Mouse (Mus musculus) kidney, postnatal 25 days (tissue): Measurements from ENCODE around the gene Dnm3.

Experiments used
- DNase-seq, 2 experiments: peaks; one replicate each; pipeline ENCODE4 v3.0.0; 2021; ENCODE audit warnings: mixed read lengths in 2 of 2

The Dnm3 gene

DNA sequence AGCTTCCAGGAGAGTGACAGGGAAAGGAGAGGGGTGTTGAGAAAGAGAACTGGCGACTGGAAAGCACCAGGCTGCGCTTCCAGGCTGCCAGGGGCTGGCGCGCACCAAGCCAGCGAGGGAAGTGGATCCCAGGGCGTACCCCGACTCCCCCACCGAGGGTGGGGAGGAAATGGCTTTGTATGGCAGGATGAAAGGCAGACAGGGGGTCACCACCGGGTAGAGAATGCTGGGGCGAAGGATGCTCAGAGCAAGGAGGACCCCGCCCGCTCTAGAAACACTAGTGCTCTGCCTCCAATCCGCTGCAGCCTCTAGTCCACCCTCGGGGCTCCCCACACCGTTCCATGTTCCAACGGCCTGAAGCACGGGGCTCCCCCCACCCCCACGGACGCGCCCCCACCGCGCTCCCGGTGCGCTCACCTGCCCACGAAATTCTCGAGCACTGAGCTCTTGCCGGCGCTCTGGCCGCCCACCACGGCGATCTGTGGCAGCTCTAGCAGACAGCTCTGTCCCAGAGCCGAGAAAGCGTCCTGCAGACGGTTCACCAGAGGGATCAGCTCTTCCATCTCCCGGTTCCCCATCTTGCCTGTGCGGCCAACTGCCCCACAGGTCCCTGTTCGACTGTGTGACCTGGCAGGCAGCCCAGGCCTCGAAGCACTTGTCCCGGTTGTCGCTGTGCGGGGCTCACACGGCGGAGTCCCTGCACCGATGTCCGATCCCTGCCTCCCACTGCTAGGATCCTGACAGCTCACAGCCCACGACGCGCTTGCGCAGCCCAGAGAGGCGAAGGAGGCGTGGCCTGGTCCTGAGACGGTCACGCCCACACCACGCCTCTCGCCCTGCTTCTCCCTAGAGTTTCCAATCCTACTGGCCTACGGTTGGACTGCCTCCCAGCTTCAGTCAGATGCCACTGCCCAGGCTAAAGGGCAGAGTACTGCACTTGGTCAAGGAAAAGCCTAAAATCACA, at the start of gene Dnm3:
Gene Dnm3, minus strand, starts transcription at position 789 of the 964 bp plus-strand sequence.
- peak; percentile 96 to 97 for DNase-seq

DNA sequence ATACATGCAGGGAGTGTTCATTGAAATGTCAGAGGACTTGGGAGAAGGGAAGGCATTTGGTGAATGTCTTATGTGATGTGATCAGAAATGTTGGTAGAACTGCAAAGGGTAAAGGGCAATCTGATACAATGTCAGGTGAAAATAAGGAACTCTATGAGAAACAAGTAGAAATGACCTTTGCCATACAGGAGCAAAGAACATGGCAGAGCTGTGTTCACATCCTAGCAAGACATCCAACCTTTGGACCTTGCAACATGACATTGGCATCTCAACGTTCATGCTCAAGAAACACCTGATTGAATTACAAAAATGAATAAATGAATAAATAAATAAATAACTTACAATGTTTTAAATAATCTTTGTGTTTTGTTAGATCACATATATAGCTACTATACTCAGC, 37.3 kb upstream of the Dnm3 start:
- no peak for DNase-seq

DNA sequence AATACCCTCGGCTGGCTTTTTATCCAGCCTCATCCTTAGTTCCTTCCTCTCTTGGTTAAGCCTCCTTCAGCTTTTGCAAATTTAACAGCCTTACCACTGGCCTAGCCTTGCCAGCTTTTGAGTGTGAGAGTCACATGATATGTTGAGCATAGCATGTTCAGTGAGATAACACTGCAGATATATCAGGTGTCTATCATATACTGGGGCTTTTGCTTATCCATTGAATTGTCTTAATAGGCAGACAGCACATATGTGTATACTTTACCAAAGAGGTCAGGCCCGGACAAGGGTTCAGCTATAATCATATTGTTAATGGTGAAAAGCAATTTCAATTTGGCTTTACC, 32.2 kb upstream of the Dnm3 start:
- no peak for DNase-seq

DNA sequence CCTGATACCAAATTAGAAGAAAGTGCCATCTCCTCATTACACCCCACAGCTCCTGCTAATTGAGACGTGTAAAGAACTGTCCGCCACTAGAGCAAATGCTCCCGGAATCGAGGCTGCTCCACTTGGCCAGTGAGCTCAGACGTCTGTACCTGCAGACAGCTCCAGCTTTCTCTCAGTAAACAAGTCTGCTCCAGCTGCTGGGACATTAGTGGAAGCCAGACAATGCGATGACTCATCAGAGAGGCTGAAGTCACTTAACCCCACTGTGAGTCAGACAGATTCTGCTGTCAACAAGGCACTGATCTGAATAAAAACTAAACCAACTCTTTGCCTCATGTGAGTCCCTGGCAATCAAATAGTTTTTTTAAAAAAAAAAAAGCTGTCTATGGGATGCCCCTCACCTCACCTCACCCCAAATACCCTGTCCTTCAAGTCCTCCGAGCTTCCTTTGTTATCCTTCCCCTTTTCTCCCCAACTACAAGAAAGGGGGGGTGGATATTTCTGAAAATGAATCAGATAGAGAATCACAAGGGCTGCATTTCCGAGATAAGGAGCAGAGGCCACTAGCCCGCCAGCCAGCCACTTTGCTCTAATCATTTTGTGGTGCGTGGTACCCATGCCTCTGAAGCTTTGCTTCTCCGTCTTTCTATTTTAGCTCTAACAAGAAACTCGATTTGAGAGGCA, 31.6 kb upstream of the Dnm3 start:
- peak; percentile 3 to 48 for DNase-seq

DNA sequence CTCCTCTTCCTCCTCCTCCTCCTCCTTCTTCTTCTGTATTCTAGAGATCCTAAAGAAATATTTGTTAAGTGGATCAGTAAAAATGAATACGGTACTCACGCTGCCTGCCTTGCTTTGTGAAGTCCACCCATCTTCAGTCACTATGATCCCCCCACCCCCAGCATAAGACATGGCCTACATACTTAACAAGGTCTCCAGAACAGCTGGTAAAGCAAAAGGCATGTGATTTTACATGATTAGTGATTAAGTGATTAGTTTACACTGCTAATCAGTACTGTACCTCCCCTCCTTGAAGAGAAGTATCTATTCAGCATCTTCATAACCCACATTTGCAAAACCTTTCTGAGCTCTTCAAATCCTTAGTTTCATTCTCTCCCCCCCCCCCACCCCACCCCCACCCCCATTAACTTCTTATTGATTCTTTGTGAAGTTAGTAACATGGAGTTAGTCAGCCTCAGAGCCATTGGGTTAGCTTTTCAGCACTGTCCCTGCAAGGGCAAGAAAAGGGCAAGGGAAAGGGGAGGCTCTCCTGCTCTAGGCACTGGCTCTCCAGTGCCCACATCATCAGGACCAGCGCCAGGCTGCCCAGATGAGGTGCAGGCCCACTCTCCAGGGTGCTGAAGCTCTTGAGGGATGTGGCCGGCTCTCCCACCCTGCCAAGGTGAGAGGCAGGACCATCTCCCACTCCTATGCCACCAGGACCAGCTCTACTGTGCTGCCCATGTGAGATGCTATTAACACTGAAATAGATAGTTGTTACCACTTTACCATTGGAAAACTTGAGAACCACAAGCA, 30.6 kb upstream of the Dnm3 start:
- no peak for DNase-seq

DNA sequence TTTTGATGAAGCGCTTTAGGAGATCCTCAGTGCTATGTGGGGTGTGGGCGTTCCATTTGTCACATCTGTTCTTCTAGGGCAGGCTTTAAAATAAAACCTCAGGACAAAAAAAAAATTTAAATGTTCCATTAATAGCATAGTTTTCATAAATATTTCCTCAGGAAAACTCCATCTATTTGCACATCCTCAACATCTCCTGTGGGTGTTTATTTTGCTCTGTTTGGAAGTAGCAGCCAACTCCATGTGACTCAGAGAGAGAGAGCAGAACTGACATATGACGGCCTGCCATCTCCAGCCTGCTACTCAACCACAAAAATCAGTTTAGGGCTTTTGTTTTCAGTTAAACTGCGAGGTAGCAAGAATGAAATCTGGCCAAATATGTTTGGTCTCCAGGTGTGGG, 28.7 kb upstream of the Dnm3 start:
- no peak for DNase-seq

DNA sequence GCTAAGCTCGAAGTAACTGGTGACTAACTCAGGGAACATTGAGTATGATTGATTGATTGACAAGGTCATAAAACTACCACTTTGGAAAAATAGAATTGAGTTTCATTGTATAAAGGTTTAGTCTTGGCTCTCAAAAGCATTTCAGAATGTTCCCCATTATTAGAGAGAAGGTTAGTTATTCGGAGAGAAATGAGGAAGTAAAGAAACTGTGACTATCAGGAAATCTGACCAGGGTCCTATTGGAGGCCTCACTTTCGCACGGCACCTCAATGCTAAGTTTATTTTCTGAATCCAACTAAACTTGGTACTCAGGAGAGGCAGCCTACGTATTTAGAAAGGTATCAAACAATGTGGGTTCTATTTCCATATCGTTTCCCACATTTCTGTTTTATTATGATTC, 27.8 kb upstream of the Dnm3 start:
- DNase-seq: no peak

DNA sequence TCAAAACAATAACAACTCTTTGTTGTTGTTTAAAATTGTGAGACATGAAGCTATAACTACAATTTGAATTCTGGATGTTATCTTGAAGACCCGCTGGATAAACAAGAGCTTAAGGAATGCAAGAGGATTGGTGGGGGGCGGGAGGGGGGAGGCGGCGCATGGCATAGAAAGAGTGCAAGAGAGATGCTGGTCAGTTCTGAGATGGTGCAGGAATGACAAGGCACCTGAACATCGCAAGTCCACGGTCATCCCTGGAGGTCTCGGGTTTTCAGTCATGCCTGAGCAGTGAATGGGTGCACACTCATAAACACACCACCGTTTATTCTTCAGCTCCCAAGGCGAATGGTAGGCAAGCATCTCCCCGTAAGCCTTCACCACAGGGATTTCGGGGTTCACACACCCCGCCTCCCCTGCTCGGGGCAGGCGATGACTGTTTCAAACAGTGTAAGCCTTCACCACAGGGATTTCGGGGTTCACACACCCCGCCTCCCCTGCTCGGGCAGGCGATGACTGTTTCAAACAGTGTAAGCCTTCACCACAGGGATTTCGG, 1.2 kb downstream of the Dnm3 start:
- no peak for DNase-seq

DNA sequence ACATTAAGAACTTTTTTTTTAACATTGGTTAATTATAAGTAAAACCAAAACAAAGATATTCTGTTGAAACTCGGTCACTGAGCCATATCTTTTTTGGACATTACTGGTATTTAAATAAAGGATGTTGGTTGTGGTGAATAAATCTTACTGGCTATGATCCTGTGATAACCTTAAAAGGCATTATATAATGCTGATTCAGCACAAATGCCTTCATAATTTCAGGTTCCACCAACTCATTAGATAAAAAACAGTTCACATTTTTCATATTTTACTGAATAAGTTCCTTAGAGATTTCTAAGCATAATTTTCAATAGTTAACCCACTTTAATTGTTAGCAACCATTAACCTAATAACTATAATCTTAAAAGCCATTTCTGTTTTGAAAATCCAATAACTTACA, 4.9 kb downstream of the Dnm3 start:
- DNase-seq: no peak

DNA sequence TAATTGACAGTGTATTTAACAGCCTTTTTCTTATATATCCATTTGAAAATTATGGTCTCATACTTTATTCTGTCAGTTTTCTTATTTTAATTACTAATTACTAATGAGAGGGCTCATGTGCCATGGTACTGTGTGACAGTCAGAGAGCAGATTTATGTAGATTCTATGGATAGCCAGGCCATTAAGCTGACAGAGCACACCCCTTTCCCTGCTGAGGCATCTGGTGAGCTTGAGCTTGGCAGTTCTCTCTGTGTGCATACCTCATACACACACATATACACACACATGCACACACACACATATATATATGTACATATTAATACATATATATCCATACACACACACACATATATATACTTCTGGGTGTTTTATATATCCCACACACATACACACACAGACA, 6.7 kb downstream of the Dnm3 start:
- DNase-seq: no peak

DNA sequence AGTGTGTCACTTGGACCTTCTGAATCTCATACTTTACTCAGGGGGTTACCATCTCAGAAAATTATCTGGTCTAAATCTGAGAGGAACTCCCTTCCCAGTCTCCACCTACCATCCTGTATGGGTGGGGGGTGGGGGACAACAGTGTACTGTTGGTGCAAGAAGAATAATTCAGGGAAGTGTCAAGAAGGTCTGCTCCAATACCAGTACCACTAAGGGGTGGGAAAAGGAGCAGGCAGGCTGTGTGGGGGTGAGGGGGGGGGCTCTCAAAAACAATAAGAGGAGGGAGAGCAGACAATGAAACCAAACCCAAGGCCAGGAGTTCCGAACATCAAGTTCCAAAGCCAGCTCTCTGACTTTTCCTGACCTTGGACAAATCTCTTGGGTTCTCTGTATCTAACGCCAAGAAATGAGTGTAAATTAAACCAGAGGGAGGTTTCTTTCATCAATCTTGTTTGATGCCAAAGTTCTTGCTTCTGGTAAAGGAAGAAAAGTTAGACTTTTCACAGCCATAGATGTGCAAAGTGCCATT, 8.0 kb downstream of the Dnm3 start:
- peak; percentile 17 to 59 for DNase-seq

DNA sequence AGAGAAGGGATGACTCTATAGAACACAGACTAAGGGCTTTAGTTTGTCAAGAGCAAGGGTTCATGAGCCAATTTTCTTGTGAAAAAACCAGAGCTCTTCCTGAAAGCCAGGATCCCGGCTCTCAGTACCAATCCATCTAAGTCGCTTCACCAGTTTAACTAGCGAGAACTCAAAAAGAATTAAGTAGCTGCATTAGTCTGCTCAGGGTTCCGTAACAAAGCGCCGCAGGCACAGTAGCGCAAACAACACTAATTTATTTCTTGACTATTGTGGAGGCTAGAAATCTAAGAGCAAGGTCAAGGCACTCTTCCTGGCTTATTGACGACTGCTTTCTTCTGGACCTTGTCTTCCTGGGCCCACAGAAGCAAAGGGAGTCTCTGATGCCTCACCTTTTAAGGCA, 14.2 kb downstream of the Dnm3 start:
- DNase-seq: peak; percentile 51 to 69

DNA sequence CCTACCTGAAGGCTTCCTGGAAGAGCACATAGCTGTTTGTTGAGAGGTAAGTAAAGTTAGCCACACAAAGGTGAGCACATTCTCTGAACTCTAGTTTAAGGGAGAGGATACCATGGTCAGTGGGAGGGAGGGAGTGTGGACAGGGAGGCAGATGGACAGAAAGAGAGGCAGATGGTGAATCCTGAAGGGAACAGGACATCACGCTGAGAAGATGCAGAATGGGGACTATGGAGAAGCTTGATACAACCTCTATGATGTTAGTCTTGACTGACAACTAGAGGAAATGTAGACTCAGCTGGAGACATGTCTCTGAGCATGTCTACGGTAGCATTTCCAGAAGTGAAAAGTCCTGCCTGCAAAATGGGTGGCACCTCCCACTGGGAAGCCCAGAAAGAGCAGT, 19.1 kb downstream of the Dnm3 start:
- DNase-seq: no peak

DNA sequence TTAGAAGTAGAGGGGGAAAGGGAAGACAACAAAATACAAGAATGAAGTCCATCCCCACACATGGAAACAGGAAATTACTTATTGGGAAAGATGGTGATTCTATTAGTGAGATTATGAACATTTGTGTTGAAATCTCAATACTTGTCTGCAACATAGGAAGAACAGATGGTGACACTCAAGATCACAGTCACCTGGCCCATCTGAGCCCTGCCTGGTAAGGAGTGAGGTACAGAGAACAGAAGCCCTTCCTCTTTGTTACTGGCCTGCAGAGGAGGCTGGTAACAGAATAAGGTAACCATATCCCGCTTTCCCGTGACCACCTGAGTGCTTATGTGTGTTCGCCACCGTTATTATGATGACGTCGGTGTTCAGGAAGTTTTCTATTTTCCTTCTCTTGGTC, 21.0 kb downstream of the Dnm3 start:
- no peak for DNase-seq

DNA sequence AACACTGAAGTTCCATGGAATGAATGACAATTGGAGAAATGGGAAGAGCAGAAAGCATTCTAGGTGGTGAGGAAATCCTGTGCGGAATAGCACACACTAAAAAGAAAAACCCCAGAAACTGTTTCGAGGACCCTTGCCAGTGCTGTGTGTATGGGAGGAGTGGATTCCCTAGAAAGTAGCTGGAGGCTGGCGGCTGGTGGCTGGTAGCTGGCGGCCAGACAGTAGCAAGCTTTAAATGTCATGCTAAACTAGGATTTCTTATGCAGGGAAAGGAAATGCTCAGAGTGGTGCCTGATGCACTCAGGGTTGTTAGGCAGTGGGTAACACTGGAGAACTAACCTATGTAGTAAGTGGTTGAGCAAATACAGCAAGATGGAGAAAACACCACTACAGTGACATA, 21.4 kb downstream of the Dnm3 start:
- no peak for DNase-seq

DNA sequence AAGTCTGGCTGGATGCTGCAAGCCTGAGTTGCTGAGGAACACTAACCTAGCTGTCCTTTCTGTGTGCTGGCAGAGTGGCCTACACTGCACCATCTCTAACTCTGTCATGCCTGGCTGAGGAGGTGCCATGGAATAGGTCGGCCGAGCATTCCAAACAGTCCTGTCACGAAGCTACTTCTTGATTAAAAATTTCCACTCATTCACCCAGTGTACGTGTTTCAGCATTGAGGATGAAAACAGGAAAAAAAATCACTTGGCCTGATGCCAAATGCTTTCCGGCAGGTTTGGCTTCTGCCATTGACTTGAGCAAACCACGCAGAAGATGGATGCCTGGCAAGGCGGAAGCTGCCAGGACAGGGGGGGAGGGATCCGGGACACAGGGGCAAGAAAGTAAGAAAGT, 24.3 kb downstream of the Dnm3 start:
- peak; percentile 67 to 68 for DNase-seq

DNA sequence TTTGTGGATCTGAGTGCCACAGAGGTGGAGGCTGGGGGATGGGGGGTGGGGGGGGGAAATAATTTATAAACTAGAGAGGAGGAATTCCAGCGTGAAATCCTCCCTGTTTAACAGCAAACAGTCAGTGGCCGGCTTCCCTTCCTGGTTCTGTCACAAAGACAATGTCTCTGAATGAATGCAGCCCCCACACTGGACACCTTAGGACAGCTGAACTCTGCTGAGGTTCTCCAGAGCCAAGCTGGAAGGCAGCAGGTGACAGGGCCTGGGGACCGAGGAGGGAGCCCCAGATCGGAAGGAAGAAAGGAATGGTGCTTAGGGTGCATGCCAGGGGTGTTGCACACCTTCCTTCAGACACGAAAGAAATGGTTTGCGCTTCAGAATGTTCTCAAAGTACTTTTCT, 24.8 kb downstream of the Dnm3 start:
- no peak for DNase-seq

DNA sequence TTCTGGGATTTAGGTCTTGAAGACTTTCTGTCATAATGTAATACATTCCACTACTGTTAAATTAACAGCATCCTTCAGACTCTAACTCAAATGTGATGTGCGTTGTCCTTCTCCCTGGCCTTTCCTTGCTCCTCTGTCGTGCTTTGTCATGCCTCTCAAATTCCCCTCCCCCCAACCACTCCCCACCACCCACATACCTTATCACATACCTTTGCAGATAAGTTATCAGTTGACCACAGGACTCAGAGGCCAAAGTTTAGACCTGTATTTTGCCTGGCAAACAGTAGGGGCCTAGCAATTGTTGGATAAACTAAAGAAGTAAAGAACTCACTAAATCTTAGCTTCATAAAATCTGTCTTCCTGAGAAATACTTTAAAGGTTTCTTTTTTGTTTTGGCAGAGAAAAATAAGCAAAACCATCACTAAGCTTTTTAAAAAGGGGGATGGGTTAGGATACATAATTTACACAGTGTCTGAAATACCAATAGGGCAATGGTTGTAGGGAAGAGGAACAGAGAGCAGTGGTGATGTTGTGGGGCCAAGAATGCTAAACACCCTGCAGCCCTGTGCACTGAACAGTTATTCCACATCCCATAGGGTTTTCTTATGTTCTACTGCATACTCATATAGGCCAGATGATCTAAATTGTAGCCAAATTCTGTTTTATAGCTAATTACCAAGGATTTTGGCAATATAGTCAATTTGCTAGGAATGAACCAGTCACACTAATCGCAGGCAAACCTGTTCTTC, 28.5 kb downstream of the Dnm3 start:
- DNase-seq: no peak

DNA sequence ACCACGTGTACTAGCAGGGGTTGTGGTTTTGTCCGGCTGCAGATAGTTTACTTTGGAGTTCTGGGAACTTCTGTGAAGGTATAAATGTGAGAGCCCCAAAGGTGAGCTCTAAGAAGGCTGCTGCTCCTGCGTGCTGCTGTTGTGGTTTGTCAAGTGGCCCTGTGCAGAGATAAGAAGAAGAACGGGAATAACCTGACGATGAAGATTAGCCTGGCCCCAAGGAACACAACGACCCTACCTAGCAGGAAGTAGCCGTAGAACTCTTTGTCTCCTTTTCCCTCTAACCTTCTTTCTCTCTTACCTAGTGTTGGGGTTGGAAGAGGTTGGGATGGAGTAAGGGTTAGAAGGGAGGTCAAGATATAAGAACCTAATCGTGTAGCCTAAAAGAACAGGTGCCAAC, 33.0 kb downstream of the Dnm3 start:
- no peak for DNase-seq

DNA sequence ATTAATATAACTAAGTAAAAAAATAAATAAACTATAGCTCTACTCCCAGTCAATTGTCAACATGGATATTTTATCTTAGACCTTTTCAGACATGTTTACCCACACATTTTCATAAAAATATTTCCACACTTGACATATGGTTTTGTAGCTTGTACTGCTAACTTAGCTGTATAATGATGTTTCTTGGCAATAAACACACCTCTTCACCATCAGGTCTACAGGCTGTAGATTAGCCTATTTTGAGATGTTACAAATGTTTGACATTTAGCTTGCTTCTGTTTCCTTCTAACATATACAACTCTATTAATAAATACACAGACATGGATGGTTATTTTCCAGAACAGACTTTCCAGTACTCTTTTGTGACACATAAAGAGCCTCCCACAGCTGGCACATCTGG, 38.3 kb downstream of the Dnm3 start:
- no peak for DNase-seq

DNA sequence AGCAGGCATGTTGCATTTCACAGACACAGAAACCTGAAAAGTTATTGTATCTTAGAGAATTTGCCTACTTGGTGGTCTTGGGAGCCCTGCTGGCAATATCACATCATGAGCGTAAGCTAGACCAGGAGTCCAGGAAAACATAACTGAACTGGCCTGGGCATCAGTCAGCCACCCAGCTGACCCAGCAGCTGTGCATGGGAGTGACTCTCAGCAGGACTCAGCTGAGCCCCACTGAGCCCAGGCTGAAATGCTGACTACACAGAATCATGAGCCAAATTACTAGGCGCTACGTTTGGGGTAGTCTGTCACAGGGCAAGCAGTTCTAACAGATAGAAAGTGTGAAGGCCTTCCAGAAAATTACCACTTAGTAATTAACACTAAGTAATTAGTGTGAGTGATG, 41.2 kb downstream of the Dnm3 start:
- DNase-seq: no peak

DNA sequence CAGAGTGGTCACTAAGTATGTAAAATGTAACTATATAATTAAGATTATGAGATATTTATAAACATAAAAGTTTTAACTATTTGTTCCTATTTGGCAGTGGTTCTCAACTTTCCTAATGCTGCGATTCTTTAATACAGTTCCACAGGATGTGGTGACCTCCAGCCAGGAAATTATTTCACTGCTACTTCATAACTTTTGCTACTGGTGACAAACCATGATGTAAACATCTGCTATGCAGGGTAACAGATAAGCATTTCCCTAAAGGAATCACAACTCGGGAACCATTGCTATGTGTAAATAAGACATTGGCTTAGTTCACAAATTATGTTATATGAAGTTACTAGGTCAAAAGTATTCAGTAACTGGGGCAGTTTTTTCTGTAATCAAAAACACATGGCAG, 48.9 kb downstream of the Dnm3 start:
- no peak for DNase-seq
